Mouse (Mus musculus) embryonic fibroblast, embryonic 13.5 days (primary cell): ENCODE results near the gene Fcna. TPM values are rescaled to one million over a fixed set of nuclear protein-coding genes. Genes with fewer than 3 reads are reported as not detected.

ENCODE experiments used
- H3K27ac ChIP-seq: 2 replicates; pipeline ENCODE4 v1.5.1; 2012; ENCODE audit warnings: low read length, control low read depth, inconsistent platforms; ENCODE audit not compliant: insufficient read depth
- H3K4me1 ChIP-seq: 2 replicates; pipeline ENCODE4 v1.6.1; 2011; ENCODE audit warnings: low read length; ENCODE audit not compliant: control insufficient read depth, insufficient read depth
- H3K4me3 ChIP-seq: 2 replicates; pipeline ENCODE4 v1.5.1; 2011; ENCODE audit warnings: mild to moderate bottlenecking, control low read depth, low read length; ENCODE audit not compliant: insufficient read depth
- CTCF ChIP-seq: IDR thresholded peaks from 2 replicates; pipeline ENCODE4 v1.5.1; 2011; ENCODE audit warnings: mild to moderate bottlenecking, control low read depth, low read length, moderate library complexity, borderline replicate concordance; ENCODE audit not compliant: insufficient read depth
- POLR2A ChIP-seq: IDR thresholded peaks from 2 replicates; pipeline ENCODE4 v1.6.1; 2011; ENCODE audit warnings: low read depth, mild to moderate bottlenecking, control low read depth, low read length, moderate library complexity
- polyA plus RNA-seq: library from polyadenylated mRNA; stranded (reverse); fragments of >200 nt; gene quantifications from 2 replicates; pipeline ENCODE4 v1.2.4, GENCODE M21; 2011; ENCODE audit warnings: low read depth; ENCODE audit not compliant: missing spikeins, insufficient read length

Gene Fcna
- polyA plus RNA-seq, 1 experiment, result not detected

GRCm38 (mm10) chr2:25587290-25587689 is 40.5 kb downstream of the Fcna start:
- no peak for TF ChIP-seq CTCF
- TF ChIP-seq POLR2A, result no peak
- Histone ChIP-seq H3K4me3 (no peak overlapping the region), H3K27ac (no peak overlapping the region)

GRCm38 (mm10) chr2:25585601-25586000 is 42.2 kb downstream of the Fcna start:
- no peak for TF ChIP-seq POLR2A
- no peak for TF ChIP-seq CTCF

More at GRCm38 (mm10) chr2:25587290-25587689, 40.5 kb downstream of the Fcna start:
- no peaks in the 10 kb centered on the region for H3K4me1 ChIP-seq

GRCm38 (mm10) chr2:25584856-25585255 is 43.0 kb downstream of the Fcna start:
- H3K27ac ChIP-seq, result no peak overlapping the region
- H3K4me3 ChIP-seq, result no peak overlapping the region
- no peak for TF ChIP-seq CTCF
- no peak for TF ChIP-seq POLR2A
- no peaks in the 10 kb centered on the region for H3K4me1 ChIP-seq

More at GRCm38 (mm10) chr2:25585601-25586000, 42.2 kb downstream of the Fcna start:
- H3K4me3 ChIP-seq, result no peak overlapping the region
- H3K27ac ChIP-seq, result no peak overlapping the region
- no peaks in the 10 kb centered on the region for H3K4me1 ChIP-seq

- no peak for TF ChIP-seq POLR2A
- no peak for TF ChIP-seq CTCF
- H3K4me1 ChIP-seq, result no peaks in the 10 kb centered on the region
- no peak overlapping the region for H3K4me3 ChIP-seq
- H3K27ac ChIP-seq, result no peak overlapping the region
Observed at GRCm38 (mm10) chr2:25584152-25584551, 43.7 kb downstream of the Fcna start.

GRCm38 (mm10) chr2:25583571-25583970 is 44.3 kb downstream of the Fcna start:
- TF ChIP-seq CTCF (no peak), POLR2A (no peak)
- Histone ChIP-seq H3K27ac (no peak overlapping the region), H3K4me3 (no peak overlapping the region), H3K4me1 (no peaks in the 10 kb centered on the region)

- TF ChIP-seq POLR2A (no peak), CTCF (no peak)
- no peak overlapping the region for H3K27ac ChIP-seq
- no peak overlapping the region for H3K4me3 ChIP-seq
- no peaks in the 10 kb centered on the region for H3K4me1 ChIP-seq
Observed at GRCm38 (mm10) chr2:25583120-25583481, 44.7 kb downstream of the Fcna start.

GRCm38 (mm10) chr2:25582466-25583119 is 45.2 kb downstream of the Fcna start:
- TF ChIP-seq CTCF (no peak), POLR2A (no peak)
- H3K27ac ChIP-seq, result no peak overlapping the region
- no peak overlapping the region for H3K4me3 ChIP-seq
- H3K4me1 ChIP-seq, result no peaks in the 10 kb centered on the region

- Histone ChIP-seq H3K4me1 (no peaks in the 10 kb centered on the region), H3K27ac (no peak overlapping the region), H3K4me3 (no peak overlapping the region)
- TF ChIP-seq CTCF (no peak), POLR2A (no peak)
Observed at GRCm38 (mm10) chr2:25581901-25582301, 45.9 kb downstream of the Fcna start.

GRCm38 (mm10) chr2:25581294-25581864 is 46.5 kb downstream of the Fcna start, which contains the start of gene Ajm1:
Gene Ajm1 (minus strand): TSS chr2:25581757.
- Histone ChIP-seq H3K27ac (no peak within 1 kb of the TSS), H3K4me3 (no peak within 1 kb of the TSS), H3K4me1 (no peaks in the 10 kb centered on the region)
- peak; percentile 54; the same call in 1 of the 2 replicates for TF ChIP-seq CTCF
- no peak for TF ChIP-seq POLR2A

- peaks cover 3% of the 10 kb centered on the region; the same call in 1 of the 2 replicates for H3K4me1 ChIP-seq
- no peak for TF ChIP-seq POLR2A
- no peak for TF ChIP-seq CTCF
- no peak overlapping the region for H3K4me3 ChIP-seq
- H3K27ac ChIP-seq, result no peak overlapping the region
Observed at GRCm38 (mm10) chr2:25580621-25581101, 47.2 kb downstream of the Fcna start.
